Mouse (Mus musculus) left cerebral cortex, adult 11 months (tissue): ENCODE measurements around the gene Olfr148.

Source experiments
- DNase-seq: peaks from one replicate; pipeline ENCODE4 v3.0.0; 2022; ENCODE audit warnings: low spot score

Gene Olfr148

GRCm38 (mm10) chr9:39610355-39610754 is at the start of gene Olfr148:
Olfr148 (plus strand) TSS chr9:39610655.
- DNase-seq = no peak

GRCm38 (mm10) chr9:39575469-39575868 is 35.0 kb upstream of the Olfr148 start, which contains the start of gene Olfr959:
Olfr959 (minus strand) TSS chr9:39575569.
- no peak for DNase-seq

GRCm38 (mm10) chr9:39577050-39577449 is 33.4 kb upstream of the Olfr148 start:
- DNase-seq = no peak

DNA sequence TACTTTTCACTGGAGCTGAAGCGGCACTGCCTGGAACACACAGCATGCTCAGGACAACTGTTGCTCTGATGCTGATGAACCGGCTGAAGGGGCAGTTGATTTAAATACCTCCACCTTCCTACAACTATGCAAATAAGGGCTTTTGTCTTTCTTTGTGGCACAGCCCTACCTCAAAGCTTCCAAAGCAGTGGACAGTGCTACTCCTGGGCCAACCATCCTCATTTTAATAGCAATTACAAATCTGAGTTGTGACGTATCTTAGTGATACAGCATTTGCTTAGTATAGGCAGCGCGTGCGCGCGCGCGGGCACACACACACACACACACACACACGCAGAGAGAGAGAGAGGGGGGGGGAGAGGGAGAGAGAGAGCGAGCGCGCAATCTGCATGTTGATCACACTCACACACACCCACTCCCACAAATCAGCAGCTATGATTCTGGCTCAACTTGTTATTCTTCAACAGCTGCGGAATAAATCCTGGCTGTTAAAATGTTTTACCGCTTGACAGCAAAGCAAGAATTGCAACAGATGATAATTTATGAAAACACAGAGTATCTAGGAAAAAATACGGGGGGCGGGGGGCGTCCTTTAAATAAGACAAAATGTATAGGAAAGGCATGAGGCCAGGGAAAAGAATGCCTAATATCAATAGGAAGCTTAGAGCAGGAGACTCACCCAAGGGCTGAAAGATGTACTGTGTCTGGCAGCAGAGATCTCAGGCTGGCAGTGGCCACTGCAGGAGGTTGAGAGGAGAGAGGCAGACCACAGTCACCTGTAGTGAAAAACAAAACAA is 7.7 kb upstream of the Olfr148 start:
- DNase-seq = no peak

GRCm38 (mm10) chr9:39603333-39603845 is 7.1 kb upstream of the Olfr148 start:
- no peak for DNase-seq

- no peak for DNase-seq
Measured at GRCm38 (mm10) chr9:39603999-39604453, 6.4 kb upstream of the Olfr148 start, which contains the start of gene AW551984. AW551984 (minus strand) TSS chr9:39604403.

DNA sequence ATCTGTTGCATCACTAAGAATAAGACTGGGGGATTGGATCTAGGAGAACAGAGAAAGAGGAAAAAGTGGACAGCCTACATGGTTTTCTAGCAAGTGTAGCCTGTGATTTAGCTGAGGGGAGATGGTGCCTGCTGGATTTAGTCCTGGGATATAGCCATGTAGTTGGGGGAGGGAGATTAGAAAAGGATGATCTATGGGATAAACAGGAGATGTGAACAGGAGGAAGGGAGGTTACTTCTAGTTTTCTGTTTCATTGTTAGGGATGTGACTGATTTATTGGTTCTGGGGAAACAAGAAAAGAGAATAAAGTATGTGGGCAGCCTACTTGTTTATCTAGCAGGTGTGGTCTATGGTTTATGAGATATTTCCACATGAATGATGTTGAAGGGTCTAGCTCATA is 2.0 kb upstream of the Olfr148 start:
- no peak for DNase-seq

GRCm38 (mm10) chr9:39611953-39612352 is 1.5 kb downstream of the Olfr148 start:
- no peak for DNase-seq

- DNase-seq = no peak
Measured at GRCm38 (mm10) chr9:39621073-39621472, 10.6 kb downstream of the Olfr148 start, which contains the start of gene Olfr960. Olfr960 (plus strand) TSS chr9:39621373.

GRCm38 (mm10) chr9:39623783-39624182 is 13.3 kb downstream of the Olfr148 start:
- DNase-seq = no peak

GRCm38 (mm10) chr9:39624711-39625110 is 14.3 kb downstream of the Olfr148 start:
- DNase-seq = no peak

DNA sequence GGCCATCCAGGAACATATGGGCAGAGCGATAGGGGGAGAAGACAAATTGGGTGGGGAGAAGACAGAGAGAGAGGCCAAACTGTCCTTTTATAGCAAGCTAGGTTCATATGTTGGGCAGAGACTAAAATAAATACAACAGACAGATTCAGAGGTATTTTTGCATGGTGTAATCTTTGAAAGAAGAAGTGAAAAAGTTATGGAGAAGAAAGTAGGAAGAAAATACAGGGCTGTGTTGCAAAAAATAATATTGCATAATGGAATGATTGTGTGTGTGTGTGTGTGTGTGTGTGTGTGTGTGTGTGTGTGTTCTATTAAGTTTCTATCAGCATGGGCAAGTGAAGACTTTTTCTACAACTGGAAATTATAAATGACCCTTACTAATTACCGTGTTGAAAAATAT is 18.6 kb downstream of the Olfr148 start:
- no peak for DNase-seq

DNA sequence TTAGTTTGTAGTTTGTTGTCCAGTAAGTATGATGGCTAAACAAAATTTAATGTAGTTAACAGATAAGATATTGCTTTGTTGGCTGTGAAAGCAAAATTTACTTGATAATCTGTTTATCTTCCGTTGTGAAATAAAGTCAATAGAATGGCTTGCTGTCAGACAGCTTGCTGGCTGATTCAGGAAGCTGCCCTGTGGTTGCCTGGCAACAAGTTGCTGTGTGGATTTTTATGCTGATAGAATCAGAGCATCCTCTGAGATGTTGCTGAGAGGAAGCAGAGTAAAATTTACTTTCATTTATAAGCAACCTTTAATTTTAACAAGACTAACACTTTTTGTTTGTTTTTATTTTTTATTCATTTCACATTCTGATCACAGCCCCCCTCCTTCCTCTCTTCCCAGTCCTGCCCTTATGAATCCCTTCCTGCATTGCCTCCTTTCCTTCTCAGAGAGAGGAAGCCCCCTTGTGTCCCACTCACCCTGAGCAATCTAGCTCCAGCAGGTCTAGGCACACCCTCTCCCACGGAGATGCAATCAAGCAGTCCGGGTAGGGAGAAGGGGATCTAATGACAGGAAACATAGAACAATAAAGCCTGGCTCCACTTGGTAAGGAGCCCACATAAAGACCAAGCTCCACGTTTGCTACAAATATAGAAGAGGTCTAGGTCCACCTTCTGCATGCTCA is 23.6 kb downstream of the Olfr148 start:
- DNase-seq = no peak

GRCm38 (mm10) chr9:39644785-39645184 is 34.3 kb downstream of the Olfr148 start, which contains the start of gene Olfr961:
Olfr961 (plus strand) TSS chr9:39645085.
- DNase-seq = no peak

GRCm38 (mm10) chr9:39647382-39647781 is 36.9 kb downstream of the Olfr148 start:
- DNase-seq = no peak

GRCm38 (mm10) chr9:39654756-39655396 is 44.4 kb downstream of the Olfr148 start:
- DNase-seq = no peak
